Mouse (Mus musculus): Measurements from ENCODE around the gene Tspan4. TPM values are rescaled to one million over a fixed set of nuclear protein-coding genes. Genes with fewer than 3 reads are reported as not detected.

The Tspan4 gene
- total RNA-seq, 1 experiment: 75.9 TPM

DNA sequence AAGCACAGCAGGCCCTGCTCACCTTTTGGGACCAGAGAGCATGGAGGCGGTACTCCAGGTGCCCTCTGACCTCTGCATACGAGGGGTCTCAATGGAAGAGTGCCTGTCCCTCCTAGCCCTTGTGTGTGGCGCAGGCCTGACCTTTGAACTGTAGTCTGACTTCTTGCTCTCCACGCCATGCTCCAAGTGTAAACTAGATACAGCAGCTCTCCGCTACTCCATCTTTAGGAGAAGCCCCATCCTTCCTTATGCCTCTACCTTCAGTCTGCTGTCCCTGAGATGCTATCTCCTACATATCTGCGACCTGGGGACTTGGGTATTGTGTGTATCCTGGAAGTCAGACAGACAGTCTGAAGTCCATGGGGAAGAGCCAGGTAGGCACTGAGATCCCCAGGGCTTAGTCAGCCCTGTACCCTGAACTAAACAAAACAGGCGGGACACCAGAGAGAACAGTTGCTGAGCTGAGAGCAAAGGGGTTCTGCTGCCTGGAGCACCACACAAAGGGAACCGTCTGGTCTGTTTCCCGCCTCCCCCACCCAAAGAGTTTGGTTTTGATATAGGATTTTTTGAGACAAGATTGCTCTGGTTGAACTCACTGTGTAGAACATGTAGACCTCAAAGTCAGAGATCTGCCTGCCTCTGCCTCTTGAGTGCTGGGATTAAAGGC, 39.1 kb upstream of the Tspan4 start:
- Histone ChIP-seq H3K9me3 (ENCODE audit: control insufficient read depth, insufficient read depth, low read depth, low read length) (no peaks in the 10 kb centered on the region), H3K9ac (ENCODE audit: insufficient read depth, low read depth, low read length, poor library complexity, severe bottlenecking) (no peak overlapping the region), H3K4me1 (ENCODE audit: control insufficient read depth in 2 of 2, insufficient read depth in 2 of 2, low read length in 2 of 2, poor library complexity in 1 of 2) (peaks cover 4 to 26% of the 10 kb centered on the region in 2 experiments; a peak in 3 of 4 replicates), H3K4me3 (ENCODE audit: insufficient read depth in 1 of 2, low read depth in 1 of 2, low read length in 2 of 2, poor library complexity in 1 of 2, severe bottlenecking in 1 of 2) (no peak overlapping the region), H3K36me3 (ENCODE audit: control insufficient read depth, insufficient read depth, low read length, poor library complexity, severe bottlenecking) (peaks cover 48% of the 10 kb centered on the region), H3K27ac (ENCODE audit: insufficient read depth, low read depth, low read length, poor library complexity, severe bottlenecking) (no peak overlapping the region)
- no peak for DNase-seq (ENCODE audit: low read depth, low spot score)
- in situ Hi-C loops (cut with MboI; ENCODE audit: low sequenced_read_pairs in 2 of 2, unreplicated experiment in 2 of 2): no loop called here
- TF ChIP-seq ZC3H11A (IDR thresholded peaks at IDR 0.05; ENCODE audit: borderline replicate concordance, low read depth, low read length): no peak
- TF ChIP-seq HCFC1 (IDR thresholded peaks at IDR 0.05; ENCODE audit: borderline replicate concordance, insufficient read depth, low read length): no peak
- no peak for TF ChIP-seq MAFK (IDR thresholded peaks at IDR 0.05; ENCODE audit: insufficient read depth, low read depth, low read length)
- TF ChIP-seq ZNF384 (IDR thresholded peaks at IDR 0.05; ENCODE audit: low read depth, low read length): no peak

DNA sequence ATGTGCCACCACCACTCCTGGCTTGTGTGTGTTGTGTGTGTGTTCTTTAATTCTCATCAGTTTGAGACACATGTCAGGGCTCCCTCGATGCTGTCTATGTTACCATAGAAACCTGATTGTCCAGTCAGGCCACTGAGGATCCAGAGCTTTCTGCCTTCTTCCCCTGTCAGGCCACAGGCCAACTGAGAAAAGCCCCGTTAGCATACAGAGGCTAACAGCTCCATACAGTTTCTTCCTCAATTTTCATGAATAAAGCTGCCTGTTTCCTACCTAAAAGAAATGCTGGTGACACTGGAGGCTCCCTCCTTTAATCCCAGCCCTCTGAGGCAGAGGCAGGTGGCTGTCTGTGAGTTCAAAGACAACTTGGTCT, 38.5 kb upstream of the Tspan4 start:
- no peak overlapping the region for H3K27ac ChIP-seq (ENCODE audit: insufficient read depth, low read depth, low read length, poor library complexity, severe bottlenecking)

DNA sequence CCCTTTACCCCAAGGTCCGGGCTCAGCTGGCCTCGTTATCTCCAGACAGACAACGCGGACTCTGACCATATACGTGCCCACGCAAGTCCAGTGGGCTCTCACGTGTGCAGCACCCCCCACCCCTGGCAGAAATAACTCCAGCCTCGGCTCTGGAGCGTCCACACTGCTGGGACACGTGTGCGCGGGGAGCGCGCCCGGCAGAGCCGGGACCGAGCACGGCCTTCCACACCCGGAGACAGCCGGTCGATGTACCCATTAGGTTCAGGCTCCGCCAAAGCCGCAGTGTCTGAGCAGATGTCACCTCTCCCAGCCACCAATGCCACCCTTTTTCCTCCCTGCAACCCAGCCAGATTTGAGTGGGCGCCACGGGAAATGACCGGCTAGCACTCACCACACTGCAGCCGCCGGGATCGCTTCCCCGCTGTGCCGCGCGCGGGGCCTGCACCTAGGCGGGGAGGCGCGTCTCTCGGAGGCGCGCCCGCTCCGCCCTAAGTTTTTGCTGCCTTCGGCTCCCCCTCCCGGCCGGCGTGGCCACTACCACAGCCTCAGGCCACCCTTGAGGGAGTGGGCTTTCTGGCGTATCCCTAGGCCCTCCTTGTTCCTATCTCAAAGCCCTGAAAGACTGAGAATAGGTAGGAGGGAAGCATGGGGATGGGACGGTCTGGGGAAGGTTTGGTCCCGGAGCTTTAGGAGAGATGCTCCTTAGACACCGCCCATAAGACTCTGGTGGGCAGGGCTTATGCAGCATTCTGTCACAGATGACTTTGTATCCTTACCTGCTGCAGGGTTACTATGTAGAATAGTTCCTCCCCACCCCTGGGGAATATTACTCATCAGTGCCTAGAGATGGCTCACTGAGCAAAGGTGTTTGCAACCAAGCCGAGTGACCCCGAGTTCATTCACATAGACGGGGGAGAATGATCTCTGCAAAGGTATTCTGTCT, 37.6 kb upstream of the Tspan4 start, which contains the start of gene Slc25a22:
Gene Slc25a22, minus strand, starts transcription at position 715 of the 943 bp plus-strand sequence.
- Histone ChIP-seq H3K9me3 (ENCODE audit: control insufficient read depth, insufficient read depth, low read depth, low read length) (no peaks in the 10 kb centered on the region), H3K9ac (ENCODE audit: insufficient read depth, low read depth, low read length, poor library complexity, severe bottlenecking) (peak within 1 kb of the TSS; percentile 81), H3K4me3 (ENCODE audit: insufficient read depth in 1 of 2, low read depth in 1 of 2, low read length in 2 of 2, poor library complexity in 1 of 2, severe bottlenecking in 1 of 2) (peak within 1 kb of the TSS; percentile 80 to 82), H3K36me3 (ENCODE audit: control insufficient read depth, insufficient read depth, low read length, poor library complexity, severe bottlenecking) (peaks cover 54% of the 10 kb centered on the region), H3K4me1 (ENCODE audit: control insufficient read depth in 2 of 2, insufficient read depth in 2 of 2, low read length in 2 of 2, poor library complexity in 1 of 2) (peaks cover 4 to 32% of the 10 kb centered on the region in 2 experiments; a peak in 3 of 4 replicates), H3K27ac (ENCODE audit: insufficient read depth, low read depth, low read length, poor library complexity, severe bottlenecking) (peak within 1 kb of the TSS; percentile 28; the same call in 1 of the 2 replicates)
- in situ Hi-C loops (cut with MboI; ENCODE audit: low sequenced_read_pairs in 2 of 2, unreplicated experiment in 2 of 2): no loop called here
- no peak for DNase-seq (ENCODE audit: low read depth, low spot score)
- TF ChIP-seq MAFK (IDR thresholded peaks at IDR 0.05; ENCODE audit: insufficient read depth, low read depth, low read length) (no peak), HCFC1 (IDR thresholded peaks at IDR 0.05; ENCODE audit: borderline replicate concordance, insufficient read depth, low read length) (peak; percentile 49; the same call in 1 of the 2 replicates), ZC3H11A (IDR thresholded peaks at IDR 0.05; ENCODE audit: borderline replicate concordance, low read depth, low read length) (0 out of 2 replicates have a peak, but pooled peaks have one; percentile 4)

More for the DNA sequence above, 38.5 kb upstream of the Tspan4 start:
- no peak for DNase-seq (ENCODE audit: low read depth, low spot score)
- Histone ChIP-seq H3K4me3 (ENCODE audit: insufficient read depth in 1 of 2, low read depth in 1 of 2, low read length in 2 of 2, poor library complexity in 1 of 2, severe bottlenecking in 1 of 2) (peak overlapping the region in 1 of 2 experiments; percentile 80; a peak in 1 of 4 replicates), H3K36me3 (ENCODE audit: control insufficient read depth, insufficient read depth, low read length, poor library complexity, severe bottlenecking) (peaks cover 50% of the 10 kb centered on the region), H3K9ac (ENCODE audit: insufficient read depth, low read depth, low read length, poor library complexity, severe bottlenecking) (peak overlapping the region; percentile 81; the same call in 1 of the 2 replicates), H3K4me1 (ENCODE audit: control insufficient read depth in 2 of 2, insufficient read depth in 2 of 2, low read length in 2 of 2, poor library complexity in 1 of 2) (peaks cover 4 to 27% of the 10 kb centered on the region in 2 experiments; a peak in 3 of 4 replicates), H3K9me3 (ENCODE audit: control insufficient read depth, insufficient read depth, low read depth, low read length) (no peaks in the 10 kb centered on the region)
- TF ChIP-seq CHD2 (IDR thresholded peaks at IDR 0.05; ENCODE audit: low read depth, low read length) (no peak), ZC3H11A (IDR thresholded peaks at IDR 0.05; ENCODE audit: borderline replicate concordance, low read depth, low read length) (no peak), MAFK (IDR thresholded peaks at IDR 0.05; ENCODE audit: insufficient read depth, low read depth, low read length) (no peak), ZNF384 (IDR thresholded peaks at IDR 0.05; ENCODE audit: low read depth, low read length) (no peak), HCFC1 (IDR thresholded peaks at IDR 0.05; ENCODE audit: borderline replicate concordance, insufficient read depth, low read length) (no peak)
- in situ Hi-C loops (cut with MboI; ENCODE audit: low sequenced_read_pairs in 2 of 2, unreplicated experiment in 2 of 2): no loop called here

DNA sequence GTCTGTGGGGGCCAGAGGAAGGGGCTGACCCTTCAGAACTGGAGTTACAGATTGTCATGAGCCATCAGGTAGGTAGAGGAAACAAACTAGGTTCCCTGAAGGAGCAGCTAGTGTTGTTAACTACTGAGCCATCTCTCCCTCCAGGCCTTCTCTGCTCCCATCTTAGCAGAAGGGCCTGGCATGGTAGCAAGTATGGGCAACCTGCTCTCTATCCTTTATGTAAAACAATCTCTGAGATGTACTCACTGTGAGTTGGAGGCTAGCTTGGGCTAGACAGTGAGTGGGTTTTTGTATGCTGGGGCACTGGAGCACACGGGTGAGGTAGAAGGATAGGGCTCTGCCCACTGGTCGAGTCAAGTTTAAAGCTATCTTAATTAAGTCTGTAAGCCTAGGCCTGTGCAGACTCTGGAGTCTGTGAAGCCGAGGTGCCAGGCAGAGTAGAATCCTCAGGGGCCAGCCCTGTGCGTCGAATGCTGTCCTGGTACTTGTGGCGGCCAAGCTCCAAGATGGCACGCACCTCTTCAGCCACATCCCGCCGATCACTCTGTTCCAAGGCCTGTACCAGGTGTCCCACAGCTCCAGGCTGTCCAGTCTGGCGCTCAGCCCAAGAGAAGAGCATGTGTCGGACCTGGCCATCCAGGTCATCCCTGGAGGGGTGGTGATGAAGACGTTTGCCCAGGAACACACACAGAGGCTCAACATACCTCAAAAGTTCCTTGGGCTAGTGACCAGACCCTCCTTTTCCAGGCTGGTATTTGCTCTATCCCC, 36.7 kb upstream of the Tspan4 start:
- no peak overlapping the region for H3K9ac ChIP-seq (ENCODE audit: insufficient read depth, low read depth, low read length, poor library complexity, severe bottlenecking)
- TF ChIP-seq ZNF384 (IDR thresholded peaks at IDR 0.05; ENCODE audit: low read depth, low read length) (no peak), CHD2 (IDR thresholded peaks at IDR 0.05; ENCODE audit: low read depth, low read length) (no peak), MAFK (IDR thresholded peaks at IDR 0.05; ENCODE audit: insufficient read depth, low read depth, low read length) (no peak), ZC3H11A (IDR thresholded peaks at IDR 0.05; ENCODE audit: borderline replicate concordance, low read depth, low read length) (no peak), HCFC1 (IDR thresholded peaks at IDR 0.05; ENCODE audit: borderline replicate concordance, insufficient read depth, low read length) (no peak)
- in situ Hi-C loops (cut with MboI; ENCODE audit: low sequenced_read_pairs in 2 of 2, unreplicated experiment in 2 of 2): no loop called here
- H3K36me3 ChIP-seq (ENCODE audit: control insufficient read depth, insufficient read depth, low read length, poor library complexity, severe bottlenecking): peaks cover 55% of the 10 kb centered on the region
- no peaks in the 10 kb centered on the region for H3K9me3 ChIP-seq (ENCODE audit: control insufficient read depth, insufficient read depth, low read depth, low read length)
- peaks cover 4 to 36% of the 10 kb centered on the region in 2 experiments; a peak in 3 of 4 replicates for H3K4me1 ChIP-seq (ENCODE audit: control insufficient read depth in 2 of 2, insufficient read depth in 2 of 2, low read length in 2 of 2, poor library complexity in 1 of 2)
- no peak for DNase-seq (ENCODE audit: low read depth, low spot score)
- H3K4me3 ChIP-seq (ENCODE audit: insufficient read depth in 1 of 2, low read depth in 1 of 2, low read length in 2 of 2, poor library complexity in 1 of 2, severe bottlenecking in 1 of 2): no peak overlapping the region
- no peak overlapping the region for H3K27ac ChIP-seq (ENCODE audit: insufficient read depth, low read depth, low read length, poor library complexity, severe bottlenecking)
